Mouse (Mus musculus): ENCODE results near the gene Itga8.

DNA sequence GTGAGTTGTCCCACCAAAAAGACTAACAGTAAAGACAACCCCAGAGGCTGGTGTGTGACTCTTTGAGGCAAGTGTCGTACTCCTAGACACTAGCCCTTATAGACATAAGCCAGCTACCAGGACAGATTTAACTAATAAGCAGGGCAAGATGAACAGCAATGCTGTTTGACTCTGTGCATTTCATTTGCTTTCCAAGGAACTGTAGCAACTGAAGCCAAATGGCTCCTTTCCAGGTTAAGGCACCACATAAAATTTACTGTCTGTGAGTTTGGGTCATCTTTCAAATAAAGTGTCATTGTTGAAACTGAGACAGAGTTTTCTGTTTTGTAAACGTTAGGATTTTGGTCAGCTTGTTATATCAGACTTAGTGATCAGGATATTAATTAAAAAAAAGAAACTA lies 194.5 kb downstream of the Itga8 start:
- TF ChIP-seq CTCF (IDR thresholded peaks at IDR 0.05; ENCODE audit: borderline replicate concordance, control insufficient read depth, extremely low read depth, insufficient read depth, low read length, poor library complexity) (no peak), POLR2A (IDR thresholded peaks at IDR 0.05; ENCODE audit: control insufficient read depth, extremely low read depth, insufficient read depth, low read length, poor library complexity) (no peak)

Measured in thymus, adult 2 months (tissue).